ENCODE assay signal across 8 mouse cellular contexts in the genomic region with DNA sequence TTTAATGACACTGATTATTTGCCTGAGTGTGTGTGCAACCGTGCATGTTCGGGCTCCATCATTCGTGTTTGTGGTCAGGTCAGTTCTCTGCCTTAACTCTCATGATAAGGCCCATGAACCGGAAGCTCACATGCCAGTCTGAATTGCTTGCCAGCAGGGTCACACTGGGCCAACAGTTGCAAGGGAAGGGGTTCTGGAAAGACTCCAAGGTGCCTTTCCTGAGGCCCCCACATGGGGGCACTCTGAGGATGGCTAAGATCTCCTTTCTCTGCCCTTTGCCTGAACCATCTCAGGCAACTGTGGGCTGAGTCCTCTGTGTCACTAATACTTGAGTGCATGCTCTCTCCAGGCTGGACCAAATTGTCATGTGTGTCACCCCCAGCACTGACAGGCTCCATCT. TPM values are rescaled to one million over a fixed set of nuclear protein-coding genes. Genes with fewer than 3 reads are reported as not detected.
A peak's percentile ranks its signal among the peaks of the same experiment; 100 is the strongest.
DNase-seq lines count a peak whose midpoint lies in the region; ATAC-seq and TF ChIP-seq lines count a peak whose summit lies in the region.
"Had no signal": no experiment of that assay in that cellular context is flagged by ENCODE, and none has a peak within 500 bp of the region (broad histone marks: within the 10 kb centered on the region; RNA-seq: fewer than 3 reads in every experiment).

No protein-coding gene starts in this region.

- H3K9ac ChIP-seq in embryonic facial prominence, embryonic 14.5 days (ENCODE audit: low read depth, low read length), result no peak overlapping the region
- H3K9ac ChIP-seq in hindbrain, embryonic 14.5 days, result no peak overlapping the region
- H3K9ac ChIP-seq in liver, embryonic 14.5 days (replicated peaks), result no peak overlapping the region

- H3K9me3 ChIP-seq in embryonic facial prominence, embryonic 14.5 days (ENCODE audit: control insufficient read depth, low read length), result no peaks in the 10 kb centered on the region
- no peaks in the 10 kb centered on the region for H3K9me3 ChIP-seq in hindbrain, embryonic 14.5 days (ENCODE audit: control insufficient read depth, low read length)
- H3K9me3 ChIP-seq in liver, embryonic 14.5 days (ENCODE audit: control insufficient read depth, low read length), result no peaks in the 10 kb centered on the region

- H3K36me3 ChIP-seq in embryonic facial prominence, embryonic 14.5 days (ENCODE audit: control insufficient read depth, insufficient read depth, low read length), result no peaks in the 10 kb centered on the region
- H3K36me3 ChIP-seq in hindbrain, embryonic 14.5 days (replicated peaks; ENCODE audit: control insufficient read depth, insufficient read depth), result 0 out of 2 replicates have a peak, but pooled peaks cover 4% of the 10 kb centered on the region
- H3K36me3 ChIP-seq in liver, embryonic 14.5 days (replicated peaks; ENCODE audit: control insufficient read depth, insufficient read depth, low read depth), result no peaks in the 10 kb centered on the region

- no peak overlapping the region for H3K4me3 ChIP-seq in embryonic facial prominence, embryonic 14.5 days (ENCODE audit: low read depth, low read length)
- no peak overlapping the region for H3K4me3 ChIP-seq in hindbrain, embryonic 14.5 days (replicated peaks; ENCODE audit: low read length)
- no peak overlapping the region for H3K4me3 ChIP-seq in liver, embryonic 14.5 days (ENCODE audit: insufficient read depth in 1 of 2, low read depth in 2 of 2, low read length in 2 of 2)

- no peaks in the 10 kb centered on the region for H3K27me3 ChIP-seq in embryonic facial prominence, embryonic 14.5 days (replicated peaks; ENCODE audit: control insufficient read depth, insufficient read depth, low read length)
- no peaks in the 10 kb centered on the region for H3K27me3 ChIP-seq in hindbrain, embryonic 14.5 days (ENCODE audit: control insufficient read depth, insufficient read depth, low read length)
- no peaks in the 10 kb centered on the region for H3K27me3 ChIP-seq in liver, embryonic 14.5 days (ENCODE audit: control insufficient read depth, insufficient read depth, low read length)

- peak; percentile 73 for TF ChIP-seq CTCF in liver, embryonic 14.5 days (IDR thresholded peaks at IDR 0.05; ENCODE audit: low read depth)

- H3K4me1 ChIP-seq in embryonic facial prominence, embryonic 14.5 days (ENCODE audit: control insufficient read depth, insufficient read depth, low read length), result no peaks in the 10 kb centered on the region
- no peaks in the 10 kb centered on the region for H3K4me1 ChIP-seq in hindbrain, embryonic 14.5 days (replicated peaks; ENCODE audit: control insufficient read depth, insufficient read depth, low read length)
- peaks cover 0 to 1% of the 10 kb centered on the region in 2 experiments; a peak in 1 of 4 replicates for H3K4me1 ChIP-seq in liver, embryonic 14.5 days (replicated peaks; ENCODE audit: control insufficient read depth in 2 of 2, insufficient read depth in 2 of 2, low read length in 1 of 2)

- no peak overlapping the region for H3K4me2 ChIP-seq in embryonic facial prominence, embryonic 14.5 days (ENCODE audit: low read depth, low read length)
- no peak overlapping the region for H3K4me2 ChIP-seq in hindbrain, embryonic 14.5 days (replicated peaks)
- H3K4me2 ChIP-seq in liver, embryonic 14.5 days (ENCODE audit: low read depth), result no peak overlapping the region

- TF ChIP-seq EP300 in liver, embryonic 14.5 days (IDR thresholded peaks at IDR 0.05; ENCODE audit: low read depth), result no peak

- 66% methylated on average over 4 of the region's 4 CpGs for WGBS in embryonic facial prominence, embryonic 14.5 days
- WGBS in hindbrain, embryonic 14.5 days, result 57% methylated on average over 4 of the region's 4 CpGs
- 24% methylated on average over 4 of the region's 4 CpGs for WGBS in liver, embryonic 14.5 days (ENCODE audit: insufficient replicate concordance)

- peak; percentile 35 for DNase-seq in urinary bladder, postnatal 14 days (ENCODE audit: low spot score)
- no peak for DNase-seq in urinary bladder, adult 2 months (ENCODE audit: low spot score)
- peak; percentile 79 for DNase-seq in adrenal gland, postnatal 14 days
- DNase-seq in embryonic facial prominence, embryonic 14.5 days (ENCODE audit: low spot score), result peak; percentile 27
- peak; percentile 50 for DNase-seq in hindbrain, embryonic 14.5 days (ENCODE audit: low spot score)
- DNase-seq in liver, embryonic 14.5 days (ENCODE audit: low read depth in 3 of 3, low spot score in 3 of 3), result peak in 1 of 3 experiments; percentile 27
- peak; percentile 83 for DNase-seq in retina, postnatal 1 day

- H3K27ac ChIP-seq in embryonic facial prominence, embryonic 14.5 days (replicated peaks; ENCODE audit: low read depth, low read length), result no peak overlapping the region
- H3K27ac ChIP-seq in hindbrain, embryonic 14.5 days, result no peak overlapping the region
- no peak overlapping the region for H3K27ac ChIP-seq in liver, embryonic 14.5 days

- no peak for ATAC-seq in embryonic facial prominence, embryonic 14.5 days (ENCODE audit: low read depth)
- ATAC-seq in hindbrain, embryonic 14.5 days (ENCODE audit: low FRiP score), result no peak
- ATAC-seq in liver, embryonic 14.5 days (ENCODE audit: insufficient read depth), result 0 out of 2 replicates have a peak, but pooled peaks have one; percentile 14

RNA-seq across cellular contexts. Expression of gene Kdm4b, which starts 11.3 kb away (rescaled TPM):
- polyA plus RNA-seq in urinary bladder, adult 2 months (2012; rRNA removed), result 23.7 and 31.1 TPM in 2 replicates
- 40.1 and 46.2 TPM in 2 replicates for total RNA-seq in adrenal gland, postnatal 14 days (2021)
- polyA plus RNA-seq in embryonic facial prominence, embryonic 14.5 days (2014; fragmentation: Nextera tagmentation; extraction: Ambion mirVana), result 29.1 and 32.3 TPM in 2 replicates
- 62.2 and 64.3 TPM in 2 replicates for polyA plus RNA-seq in hindbrain, embryonic 14.5 days (2014; fragmentation: Nextera tagmentation; extraction: Ambion mirVana)
- 4.2 and 4.6 TPM in 2 replicates for polyA plus RNA-seq in liver, embryonic 14.5 days (2012; rRNA removed)
- polyA plus RNA-seq in liver, embryonic 14.5 days (2014; fragmentation: Nextera tagmentation; extraction: Ambion mirVana), result 4.5 and 6.3 TPM in 2 replicates

RNA-seq across cellular contexts. Expression of gene Uhrf1, which starts 34.1 kb away (rescaled TPM):
- 4.6 and 5.3 TPM in 2 replicates for polyA plus RNA-seq in urinary bladder, adult 2 months (2012; rRNA removed)
- total RNA-seq in adrenal gland, postnatal 14 days (2021), result 25.6 and 29.3 TPM in 2 replicates
- 74.8 and 90.9 TPM in 2 replicates for polyA plus RNA-seq in embryonic facial prominence, embryonic 14.5 days (2014; fragmentation: Nextera tagmentation; extraction: Ambion mirVana)
- 14.1 and 15.9 TPM in 2 replicates for polyA plus RNA-seq in hindbrain, embryonic 14.5 days (2014; fragmentation: Nextera tagmentation; extraction: Ambion mirVana)
- 72.6 and 86.2 TPM in 2 replicates for polyA plus RNA-seq in liver, embryonic 14.5 days (2012; rRNA removed)
- 76.0 and 90.8 TPM in 2 replicates for polyA plus RNA-seq in liver, embryonic 14.5 days (2014; fragmentation: Nextera tagmentation; extraction: Ambion mirVana)

RNA-seq across cellular contexts. Expression of gene Arrdc5, which starts 37.1 kb away (rescaled TPM):
- polyA plus RNA-seq in urinary bladder, adult 2 months (2012; rRNA removed), result not detected in 2 replicates
- not detected in 2 replicates for total RNA-seq in adrenal gland, postnatal 14 days (2021)
- not detected in 2 replicates for polyA plus RNA-seq in embryonic facial prominence, embryonic 14.5 days (2014; fragmentation: Nextera tagmentation; extraction: Ambion mirVana)
- polyA plus RNA-seq in hindbrain, embryonic 14.5 days (2014; fragmentation: Nextera tagmentation; extraction: Ambion mirVana), result not detected in 2 replicates
- not detected in 2 replicates for polyA plus RNA-seq in liver, embryonic 14.5 days (2012; rRNA removed)
- not detected in 2 replicates for polyA plus RNA-seq in liver, embryonic 14.5 days (2014; fragmentation: Nextera tagmentation; extraction: Ambion mirVana)
- total RNA-seq: gastrocnemius, postnatal 4 days had no signal

RNA-seq across cellular contexts. Expression of gene Plin3, which starts 44.5 kb away (rescaled TPM):
- 34.6 and 43.6 TPM in 2 replicates for polyA plus RNA-seq in urinary bladder, adult 2 months (2012; rRNA removed)
- 76.9 and 106 TPM in 2 replicates for total RNA-seq in adrenal gland, postnatal 14 days (2021)
- polyA plus RNA-seq in embryonic facial prominence, embryonic 14.5 days (2014; fragmentation: Nextera tagmentation; extraction: Ambion mirVana), result 76.9 and 88.4 TPM in 2 replicates
- polyA plus RNA-seq in hindbrain, embryonic 14.5 days (2014; fragmentation: Nextera tagmentation; extraction: Ambion mirVana), result 13.9 and 16.4 TPM in 2 replicates
- polyA plus RNA-seq in liver, embryonic 14.5 days (2012; rRNA removed), result 7.4 and 9.2 TPM in 2 replicates
- polyA plus RNA-seq in liver, embryonic 14.5 days (2014; fragmentation: Nextera tagmentation; extraction: Ambion mirVana), result 24.2 and 27.2 TPM in 2 replicates
